Mouse (Mus musculus): ENCODE data around the gene Hist1h3e.

- TF ChIP-seq CTCF (IDR thresholded peaks at IDR 0.05; ENCODE audit: borderline replicate concordance, control insufficient read depth, extremely low read depth, insufficient read depth, low read length, poor library complexity): no peak
- TF ChIP-seq POLR2A (IDR thresholded peaks at IDR 0.05; ENCODE audit: control insufficient read depth, extremely low read depth, insufficient read depth, low read length, poor library complexity): no peak
Observed at GRCm38 (mm10) chr13:23516822-23517602, 45.2 kb downstream of the Hist1h3e start.

Data from thymus, adult 2 months (tissue).